14 mouse cellular contexts compared by ENCODE assay signal in the genomic region with DNA sequence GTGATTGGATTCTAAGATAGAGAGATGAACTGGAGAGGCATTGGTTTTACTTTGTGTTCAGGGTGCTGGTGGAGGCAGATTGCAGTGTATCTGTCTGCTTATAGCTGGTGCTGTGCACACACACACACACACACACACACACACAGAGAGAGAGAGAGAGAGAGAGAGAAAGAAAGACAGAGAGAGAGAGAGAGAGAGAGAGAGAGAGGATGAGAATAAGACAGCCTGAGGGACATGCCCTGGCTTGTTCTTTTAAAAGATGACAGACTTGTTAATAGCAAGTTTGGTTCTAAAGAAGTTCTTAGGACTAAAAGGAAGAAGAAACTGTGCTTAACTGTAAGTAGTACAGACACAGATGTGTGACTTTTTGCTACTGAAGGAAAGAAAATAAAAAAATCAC.
"Had no signal": no experiment of that assay in that cellular context is flagged by ENCODE, and none has a peak within 500 bp of the region (broad histone marks: within the 10 kb centered on the region; RNA-seq: fewer than 3 reads in every experiment).

No protein-coding gene starts in this region.

- H3K36me3 ChIP-seq: midbrain, embryonic 15.5 days had no signal

- H3K9me3 ChIP-seq: megakaryocyte, embryonic 14.5 days; midbrain, embryonic 13.5 days; midbrain, embryonic 15.5 days; neural tube, embryonic 13.5 days; neural tube, embryonic 15.5 days had no signal

- ATAC-seq: midbrain, embryonic 13.5 days; midbrain, embryonic 15.5 days had no signal

- H3K4me3 ChIP-seq: midbrain, embryonic 13.5 days; midbrain, embryonic 15.5 days; neural tube, embryonic 13.5 days; neural tube, embryonic 15.5 days had no signal

- H3K4me2 ChIP-seq: lung, embryonic 14.5 days; midbrain, embryonic 11.5 days; midbrain, embryonic 13.5 days; midbrain, embryonic 15.5 days; neural tube, embryonic 13.5 days; neural tube, embryonic 15.5 days had no signal

- H3K9ac ChIP-seq: lung, embryonic 14.5 days; midbrain, embryonic 13.5 days; midbrain, embryonic 15.5 days; neural tube, embryonic 13.5 days; neural tube, embryonic 15.5 days had no signal

- H3K27me3 ChIP-seq: midbrain, embryonic 13.5 days; midbrain, embryonic 15.5 days; neural tube, embryonic 13.5 days; neural tube, embryonic 15.5 days had no signal

- H3K27ac ChIP-seq: midbrain, embryonic 13.5 days; midbrain, embryonic 15.5 days; neural tube, embryonic 13.5 days; neural tube, embryonic 15.5 days had no signal

- DNase-seq: lung, adult 18-20 months; lung, embryonic 14.5 days; lung, postnatal 10 days; lung, postnatal 4 days; right cerebral cortex, postnatal 14 days; thymus, adult 18-20 months; thymus, postnatal 14 days; thymus, postnatal 36 days had no signal
